Mouse (Mus musculus) liver, postnatal 0 days (tissue): ENCODE measurements around the gene Zyx. TPM values are rescaled to one million over a fixed set of nuclear protein-coding genes. Genes with fewer than 3 reads are reported as not detected.

Experiments used
- ATAC-seq: fragments of 200-750 bp; cut with Nextera tagmentation; 2 replicates; pipeline ENCODE4 v1.8.0; 2017; ENCODE audit warnings: mild to moderate bottlenecking, moderate library complexity
- DNase-seq: peaks from one replicate; pipeline ENCODE4 v3.0.0-alpha.2; 2016
- H3K27ac ChIP-seq: fragments of 300-500 bp; sonication (generic); 2 replicates; pipeline ENCODE4 v1.5.1; 2014; ENCODE audit warnings: antibody characterized with exemption, moderate library complexity, mild to moderate bottlenecking, low read depth
- H3K27me3 ChIP-seq: fragments of 300-500 bp; sonication (generic); 2 replicates; pipeline ENCODE4 v1.6.1; 2014; ENCODE audit warnings: low read length, control low read depth, mixed read lengths; ENCODE audit not compliant: insufficient read depth
- H3K36me3 ChIP-seq: fragments of 300-500 bp; sonication (generic); replicated peaks from 2 replicates; pipeline ENCODE4 v1.6.1; 2014; ENCODE audit warnings: mild to moderate bottlenecking, control low read depth, low read length, moderate library complexity, mixed read lengths; ENCODE audit not compliant: insufficient read depth
- H3K4me1 ChIP-seq: fragments of 300-500 bp; sonication (generic); 2 replicates; pipeline ENCODE4 v1.6.1; 2014; ENCODE audit warnings: antibody characterized with exemption, mild to moderate bottlenecking, control low read depth; ENCODE audit not compliant: insufficient read depth
- H3K4me2 ChIP-seq: fragments of 300-500 bp; sonication (generic); 2 replicates; pipeline ENCODE4 v1.6.1; 2014; ENCODE audit warnings: low read depth, mild to moderate bottlenecking, low read length, moderate library complexity, mixed read lengths
- H3K4me3 ChIP-seq: fragments of 300-500 bp; sonication (generic); 2 replicates; pipeline ENCODE4 v1.5.1; 2014; ENCODE audit warnings: low read depth, low read length
- H3K9ac ChIP-seq: fragments of 300-500 bp; sonication (generic); replicated peaks from 2 replicates; pipeline ENCODE4 v1.6.1; 2014; ENCODE audit warnings: mild to moderate bottlenecking, moderate library complexity
- H3K9me3 ChIP-seq: fragments of 300-500 bp; sonication (generic); 2 replicates; pipeline ENCODE4 v1.6.1; 2016; ENCODE audit warnings: mild to moderate bottlenecking, control low read depth, low read length, mixed read lengths
- CTCF ChIP-seq: sonication (generic); IDR thresholded peaks from 2 replicates; pipeline ENCODE4 v1.5.1; 2016; ENCODE audit warnings: antibody characterized with exemption, low read depth
- EP300 ChIP-seq: IDR thresholded peaks from 2 replicates; pipeline ENCODE4 v1.6.1; 2016; ENCODE audit warnings: antibody characterized with exemption, low read depth, mild to moderate bottlenecking
- WGBS: fragments of 180-500 bp; shearing (Covaris S2); extraction: QIAGEN DNeasy Blood & Tissue Kit; methylation state at CpG from one replicate; pipeline ENCODE4 v1.1.7; 2014; ENCODE audit not compliant: insufficient replicate concordance; 5-methylcytosine and 5-hydroxymethylcytosine counted together
- polyA plus RNA-seq: library from polyadenylated mRNA; unstranded; fragments of >200 nt; fragmentation: Nextera tagmentation; extraction: Ambion mirVana; gene quantifications from 2 replicates; pipeline ENCODE4 v1.2.1, GENCODE M21; 2015

Zyx gene
- polyA plus RNA-seq, 1 experiment from 2014 or later: 55.3 TPM

GRCm38 (mm10) chr6:42324482-42325267, 24.8 kb upstream of the Zyx start, which contains the start of gene Fam131b:
Gene Fam131b, minus strand, starts transcription at chr6:42324643.
- H3K27ac ChIP-seq: no peak within 1 kb of the TSS
- no peak for TF ChIP-seq CTCF
- no peak for TF ChIP-seq EP300
- H3K9ac ChIP-seq: no peak within 1 kb of the TSS
- H3K4me3 ChIP-seq: peak within 1 kb of the TSS; percentile 41
- WGBS: 3% methylated on average over 34 of the region's 68 CpGs
- H3K4me1 ChIP-seq: peaks cover 8% of the 10 kb centered on the region
- H3K9me3 ChIP-seq: no peaks in the 10 kb centered on the region
- H3K4me2 ChIP-seq: peak within 1 kb of the TSS; percentile 74
- H3K36me3 ChIP-seq: no peaks in the 10 kb centered on the region
- DNase-seq (no peak), ATAC-seq (peak; percentile 15; the same call in 1 of the 2 replicates)
- H3K27me3 ChIP-seq: peaks cover 49% of the 10 kb centered on the region

- 0 out of 2 replicates have a peak, but pooled peaks have one; percentile 36 for ATAC-seq
- TF ChIP-seq EP300 (no peak), CTCF (peak; percentile 82)
Observed at GRCm38 (mm10) chr6:42325268-42325609, 24.2 kb upstream of the Zyx start.

GRCm38 (mm10) chr6:42326509-42326908, 22.9 kb upstream of the Zyx start:
- Histone ChIP-seq H3K9me3 (no peaks in the 10 kb centered on the region), H3K9ac (no peak overlapping the region), H3K36me3 (no peaks in the 10 kb centered on the region), H3K27me3 (peaks cover 41% of the 10 kb centered on the region), H3K4me3 (no peak overlapping the region), H3K4me2 (no peak overlapping the region), H3K27ac (no peak overlapping the region), H3K4me1 (peaks cover 8% of the 10 kb centered on the region)
- no peak for DNase-seq
- ATAC-seq: no peak
- WGBS: 58% methylated on average over 3 of the region's 3 CpGs
- TF ChIP-seq CTCF: no peak
- no peak for TF ChIP-seq EP300

More at GRCm38 (mm10) chr6:42325268-42325609, 24.2 kb upstream of the Zyx start:
- Histone ChIP-seq H3K4me2 (peak overlapping the region; percentile 74), H3K27me3 (peaks cover 49% of the 10 kb centered on the region), H3K4me3 (no peak overlapping the region), H3K27ac (no peak overlapping the region), H3K4me1 (peaks cover 8% of the 10 kb centered on the region), H3K36me3 (no peaks in the 10 kb centered on the region), H3K9me3 (no peaks in the 10 kb centered on the region), H3K9ac (no peak overlapping the region)
- 7% methylated on average over 7 of the region's 7 CpGs for WGBS
- peak; percentile 77 for DNase-seq

GRCm38 (mm10) chr6:42328757-42329156, 20.7 kb upstream of the Zyx start:
- Histone ChIP-seq H3K27ac (no peak overlapping the region), H3K27me3 (peaks cover 19% of the 10 kb centered on the region), H3K4me1 (peaks cover 8% of the 10 kb centered on the region), H3K36me3 (no peaks in the 10 kb centered on the region), H3K4me3 (no peak overlapping the region), H3K9me3 (no peaks in the 10 kb centered on the region), H3K9ac (no peak overlapping the region), H3K4me2 (no peak overlapping the region)
- ATAC-seq: no peak
- TF ChIP-seq CTCF (no peak), EP300 (no peak)
- WGBS: 40% methylated on average over 3 of the region's 3 CpGs
- no peak for DNase-seq

- DNase-seq (no peak), ATAC-seq (no peak)
- no peaks in the 10 kb centered on the region for H3K9me3 ChIP-seq
- 61% methylated on average over 3 of the region's 3 CpGs for WGBS
- H3K4me1 ChIP-seq: no peaks in the 10 kb centered on the region
- no peak overlapping the region for H3K4me3 ChIP-seq
- H3K4me2 ChIP-seq: no peak overlapping the region
- H3K36me3 ChIP-seq: no peaks in the 10 kb centered on the region
- no peak overlapping the region for H3K27ac ChIP-seq
- TF ChIP-seq CTCF (no peak), EP300 (no peak)
- H3K9ac ChIP-seq: no peak overlapping the region
- peaks cover 4% of the 10 kb centered on the region; the same call in 1 of the 2 replicates for H3K27me3 ChIP-seq
Observed at GRCm38 (mm10) chr6:42330216-42330615, 19.2 kb upstream of the Zyx start.

- WGBS: 80% methylated on average over 3 of the region's 3 CpGs
- no peak overlapping the region for H3K9ac ChIP-seq
- H3K9me3 ChIP-seq: no peaks in the 10 kb centered on the region
- DNase-seq: no peak
- H3K27ac ChIP-seq: no peak overlapping the region
- no peaks in the 10 kb centered on the region for H3K27me3 ChIP-seq
- no peaks in the 10 kb centered on the region for H3K4me1 ChIP-seq
- ATAC-seq: no peak
- no peak for TF ChIP-seq CTCF
- no peak for TF ChIP-seq EP300
- no peak overlapping the region for H3K4me3 ChIP-seq
- no peaks in the 10 kb centered on the region for H3K36me3 ChIP-seq
- H3K4me2 ChIP-seq: no peak overlapping the region
Observed at GRCm38 (mm10) chr6:42330946-42331345, 18.5 kb upstream of the Zyx start.
